ENCODE assay signal across 22 mouse cellular contexts in genomic region chr16:76549628-76550027, GRCm38 (mm10).
A peak's percentile ranks its signal among the peaks of the same experiment; 100 is the strongest.
DNase-seq lines count a peak whose midpoint lies in the region; ATAC-seq and TF ChIP-seq lines count a peak whose summit lies in the region.
"Had no signal": no experiment of that assay in that cellular context is flagged by ENCODE, and none has a peak within 500 bp of the region (broad histone marks: within the 10 kb centered on the region; RNA-seq: fewer than 3 reads in every experiment).

No protein-coding gene starts in this region.

- 6% methylated on average over 5 of the region's 5 CpGs for WGBS in thymus, adult 2 months
- 83% methylated on average over 5 of the region's 5 CpGs for WGBS in forebrain, embryonic 13.5 days

- H3K9me3 ChIP-seq in forebrain, embryonic 13.5 days (replicated peaks), result no peaks in the 10 kb centered on the region
- H3K9me3 ChIP-seq: embryonic facial prominence, embryonic 15.5 days; forebrain, embryonic 10.5 days; heart, embryonic 10.5 days; hindbrain, embryonic 13.5 days; midbrain, embryonic 13.5 days had no signal

- peak overlapping the region; percentile 8; the same call in 1 of the 2 replicates for H3K4me3 ChIP-seq in thymus, adult 2 months (ENCODE audit: control insufficient read depth, insufficient read depth, low read length)
- no peak overlapping the region for H3K4me3 ChIP-seq in forebrain, embryonic 13.5 days
- H3K4me3 ChIP-seq: embryonic facial prominence, embryonic 15.5 days; forebrain, embryonic 10.5 days; heart, embryonic 10.5 days; hindbrain, embryonic 13.5 days; midbrain, embryonic 13.5 days had no signal

- no peak overlapping the region for H3K9ac ChIP-seq in forebrain, embryonic 13.5 days
- H3K9ac ChIP-seq: embryonic facial prominence, embryonic 15.5 days; hindbrain, embryonic 13.5 days; midbrain, embryonic 13.5 days had no signal

- ATAC-seq in megakaryocyte, adult 5-6 weeks (ENCODE audit: poor library complexity, severe bottlenecking), result peak; percentile 87
- ATAC-seq in forebrain, embryonic 13.5 days, result no peak
- ATAC-seq: intestine, embryonic 16.5 days; midbrain, embryonic 13.5 days had no signal

- peak overlapping the region; percentile 85 for H3K27ac ChIP-seq in thymus, adult 2 months (ENCODE audit: control insufficient read depth, insufficient read depth, low read length)
- H3K27ac ChIP-seq in forebrain, embryonic 13.5 days, result no peak overlapping the region
- H3K27ac ChIP-seq: embryonic facial prominence, embryonic 15.5 days; forebrain, embryonic 10.5 days; heart, embryonic 10.5 days; hindbrain, embryonic 13.5 days; midbrain, embryonic 13.5 days had no signal

- peaks cover 28% of the 10 kb centered on the region for H3K4me1 ChIP-seq in thymus, adult 2 months (replicated peaks; ENCODE audit: control insufficient read depth, insufficient read depth, low read length)
- H3K4me1 ChIP-seq in forebrain, embryonic 13.5 days, result no peaks in the 10 kb centered on the region
- H3K4me1 ChIP-seq: embryonic facial prominence, embryonic 15.5 days; forebrain, embryonic 10.5 days; heart, embryonic 10.5 days; hindbrain, embryonic 13.5 days; midbrain, embryonic 13.5 days had no signal

- no peaks in the 10 kb centered on the region for H3K36me3 ChIP-seq in thymus, adult 2 months (ENCODE audit: control insufficient read depth, insufficient read depth, low read length)
- H3K36me3 ChIP-seq in forebrain, embryonic 13.5 days (ENCODE audit: poor library complexity, severe bottlenecking), result no peaks in the 10 kb centered on the region
- H3K36me3 ChIP-seq: embryonic facial prominence, embryonic 15.5 days; forebrain, embryonic 10.5 days; heart, embryonic 10.5 days; hindbrain, embryonic 13.5 days; midbrain, embryonic 13.5 days had no signal

- no peak overlapping the region for H3K4me2 ChIP-seq in forebrain, embryonic 13.5 days
- H3K4me2 ChIP-seq: embryonic facial prominence, embryonic 15.5 days; hindbrain, embryonic 13.5 days; midbrain, embryonic 13.5 days had no signal

- peak; percentile 43 to 58 for DNase-seq in B cell, adult 2 months
- peak; percentile 58 for DNase-seq in MEL-GATA-1-ER (ENCODE audit: extremely low read depth, low read depth)
- peak; percentile 66 for DNase-seq in thymus, adult 2 months
- DNase-seq in retina, embryonic 14.5 days (ENCODE audit: low spot score), result no peak
- no peak for DNase-seq in kidney, postnatal 4 days
- DNase-seq in urinary bladder, postnatal 36 days (ENCODE audit: low spot score in 2 of 2), result no peak
- DNase-seq: cerebellum, adult 9-11 months; embryo, embryonic 11 days; gastrocnemius, postnatal 25 days; heart, postnatal 10 days; kidney, postnatal 10 days; lung, adult 2 months; lung, postnatal 36 days; right cerebral cortex, postnatal 25 days had no signal

- no peak for TF ChIP-seq POLR2A in thymus, adult 2 months (IDR thresholded peaks at IDR 0.05; ENCODE audit: control insufficient read depth, extremely low read depth, insufficient read depth, low read length, poor library complexity)

- H3K27me3 ChIP-seq in thymus, adult 2 months (ENCODE audit: control insufficient read depth, insufficient read depth, low read length), result no peaks in the 10 kb centered on the region
- no peaks in the 10 kb centered on the region for H3K27me3 ChIP-seq in forebrain, embryonic 13.5 days
- H3K27me3 ChIP-seq: embryonic facial prominence, embryonic 15.5 days; hindbrain, embryonic 13.5 days; midbrain, embryonic 13.5 days had no signal

- TF ChIP-seq CTCF in thymus, adult 2 months (IDR thresholded peaks at IDR 0.05; ENCODE audit: borderline replicate concordance, control insufficient read depth, extremely low read depth, insufficient read depth, low read length, poor library complexity), result no peak

Comparison
In these comparisons a context has a peak if more than half of its experiments do, and no peak if none do; other contexts are left out.
1. DNase-seq: peak in B cell, adult 2 months (2 of 2), MEL-GATA-1-ER (single experiment) and thymus, adult 2 months (single experiment); none in retina, embryonic 14.5 days (single experiment), kidney, postnatal 4 days (0 of 2) and urinary bladder, postnatal 36 days (0 of 2).